9 mouse cellular contexts compared by ENCODE assay signal in the genomic region with DNA sequence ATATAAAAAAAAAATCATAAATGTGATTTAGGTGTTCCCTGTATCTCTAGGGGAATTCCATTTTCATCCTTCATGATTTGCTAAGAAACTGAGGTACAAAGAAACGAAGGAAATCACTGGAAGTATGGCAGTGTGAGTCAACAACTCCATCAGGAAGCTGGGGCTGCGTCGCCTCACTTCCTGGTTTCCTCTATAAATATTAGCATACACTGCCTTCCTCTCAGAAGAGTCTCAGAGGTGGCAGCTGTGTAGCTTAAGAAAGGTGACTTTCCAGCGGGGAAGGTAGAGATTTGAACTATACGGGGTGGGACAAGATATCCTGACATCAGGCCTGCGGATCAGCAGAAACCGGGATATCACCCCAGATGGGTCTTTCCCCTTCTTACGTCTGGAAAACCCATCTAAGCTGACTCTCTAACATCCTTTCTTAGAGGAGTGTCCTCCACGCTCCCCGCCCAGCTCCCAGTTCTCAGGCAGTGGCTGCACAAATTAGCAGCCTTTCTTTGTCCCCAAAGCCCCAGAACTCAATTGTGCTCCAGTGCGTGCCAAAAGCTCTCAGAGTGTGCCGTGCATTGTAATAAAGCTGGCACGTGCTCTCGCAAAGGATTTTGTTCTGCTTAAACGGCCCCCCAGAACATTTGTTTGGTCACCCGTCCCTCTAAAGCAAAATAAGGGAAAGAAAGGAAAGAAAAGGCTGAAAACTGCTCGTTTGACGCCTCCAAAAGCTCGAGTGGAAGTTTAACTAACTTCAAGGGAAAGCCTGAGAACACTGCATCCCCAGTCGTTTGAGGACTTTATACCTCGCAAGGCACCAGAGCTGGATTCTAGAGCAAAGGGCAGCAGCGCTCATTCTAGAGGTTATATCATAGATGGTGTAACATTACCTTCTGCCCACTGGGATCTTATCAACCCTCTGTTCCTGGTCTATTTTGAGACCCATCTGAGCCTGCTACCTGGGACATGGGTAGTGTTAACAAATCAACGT. TPM values are rescaled to one million over a fixed set of nuclear protein-coding genes. Genes with fewer than 3 reads are reported as not detected.
DNase-seq lines count a peak whose midpoint lies in the region; ATAC-seq and TF ChIP-seq lines count a peak whose summit lies in the region.
"Had no signal": no experiment of that assay in that cellular context is flagged by ENCODE, and none has a peak within 500 bp of the region (broad histone marks: within the 10 kb centered on the region; RNA-seq: fewer than 3 reads in every experiment).

No protein-coding gene starts in this region.

- H3K4me2 ChIP-seq in lung, embryonic 15.5 days = peak overlapping the region; percentile 31
- H3K4me2 ChIP-seq in forebrain, postnatal 0 days (ENCODE audit: low read depth) = peak overlapping the region; percentile 34
- H3K4me2 ChIP-seq in hindbrain, embryonic 16.5 days (ENCODE audit: low read length) = peak overlapping the region; percentile 35
- peak overlapping the region; percentile 32 for H3K4me2 ChIP-seq in liver, embryonic 12.5 days
- peak overlapping the region; percentile 33 for H3K4me2 ChIP-seq in neural tube, embryonic 14.5 days (ENCODE audit: low read depth, low read length)

- no peak for TF ChIP-seq POLR2A in lung, adult 2 months (IDR thresholded peaks at IDR 0.05; ENCODE audit: borderline replicate concordance, extremely low read depth, low read depth, low read length)

- no peak overlapping the region for H3K9ac ChIP-seq in lung, embryonic 15.5 days
- H3K9ac ChIP-seq in forebrain, postnatal 0 days = no peak overlapping the region
- peak overlapping the region; percentile 19; the same call in 1 of the 2 replicates for H3K9ac ChIP-seq in hindbrain, embryonic 16.5 days (ENCODE audit: low read depth, low read length)
- no peak overlapping the region for H3K9ac ChIP-seq in liver, embryonic 12.5 days
- H3K9ac ChIP-seq in neural tube, embryonic 14.5 days (replicated peaks; ENCODE audit: low read depth, low read length) = no peak overlapping the region

- TF ChIP-seq CTCF in lung, adult 2 months (IDR thresholded peaks at IDR 0.05; ENCODE audit: insufficient read depth, low read length) = no peak
- TF ChIP-seq CTCF in forebrain, postnatal 0 days (IDR thresholded peaks at IDR 0.05; ENCODE audit: low read depth) = no peak

- H3K4me1 ChIP-seq in lung, embryonic 15.5 days = peaks cover 10% of the 10 kb centered on the region
- no peaks in the 10 kb centered on the region for H3K4me1 ChIP-seq in lung, adult 2 months (ENCODE audit: control insufficient read depth, insufficient read depth, low read length)
- H3K4me1 ChIP-seq in forebrain, postnatal 0 days (ENCODE audit: insufficient read depth) = 0 out of 2 replicates have a peak, but pooled peaks cover 5% of the 10 kb centered on the region
- H3K4me1 ChIP-seq in hindbrain, embryonic 16.5 days (ENCODE audit: control insufficient read depth, insufficient read depth, low read depth, low read length) = peaks cover 5% of the 10 kb centered on the region
- H3K4me1 ChIP-seq in liver, embryonic 12.5 days = peaks cover 51% of the 10 kb centered on the region
- H3K4me1 ChIP-seq in neural tube, embryonic 14.5 days (ENCODE audit: control insufficient read depth, insufficient read depth, low read length) = no peaks in the 10 kb centered on the region

- no peak for ATAC-seq in lung, embryonic 15.5 days (ENCODE audit: borderline replicate concordance, extremely low read depth, low FRiP score, low TSS enrichment)
- peak; percentile 82 for ATAC-seq in forebrain, postnatal 0 days
- peak; percentile 83 for ATAC-seq in hindbrain, embryonic 16.5 days
- no peak for ATAC-seq in liver, embryonic 12.5 days
- ATAC-seq in neural tube, embryonic 14.5 days (ENCODE audit: low read depth) = no peak
- ATAC-seq: Patski had no signal

- no peak for DNase-seq in lung, adult 2 months
- DNase-seq in forebrain, postnatal 0 days = peak; percentile 63
- no peak for DNase-seq in thymus, postnatal 14 days
- DNase-seq in adipocyte (ENCODE audit: low spot score) = no peak

- H3K4me3 ChIP-seq in lung, embryonic 15.5 days = no peak overlapping the region
- no peak overlapping the region for H3K4me3 ChIP-seq in lung, adult 2 months (replicated peaks; ENCODE audit: extremely low read depth, low read depth, low read length)
- no peak overlapping the region for H3K4me3 ChIP-seq in forebrain, postnatal 0 days (ENCODE audit: low read depth, low read length)
- H3K4me3 ChIP-seq in hindbrain, embryonic 16.5 days (ENCODE audit: low read length) = no peak overlapping the region
- H3K4me3 ChIP-seq in liver, embryonic 12.5 days = no peak overlapping the region
- H3K4me3 ChIP-seq in neural tube, embryonic 14.5 days (ENCODE audit: low read depth, low read length) = no peak overlapping the region

- 36% methylated on average over 23 of the region's 23 CpGs for WGBS in lung, embryonic 15.5 days
- 31% methylated on average over 23 of the region's 23 CpGs for WGBS in lung, adult 2 months
- WGBS in forebrain, postnatal 0 days = 10% methylated on average over 23 of the region's 23 CpGs
- WGBS in hindbrain, embryonic 16.5 days = 16% methylated on average over 23 of the region's 23 CpGs
- 40% methylated on average over 23 of the region's 23 CpGs for WGBS in liver, embryonic 12.5 days (ENCODE audit: insufficient replicate concordance)
- 16% methylated on average over 23 of the region's 23 CpGs for WGBS in neural tube, embryonic 14.5 days

- no peaks in the 10 kb centered on the region for H3K27me3 ChIP-seq in lung, embryonic 15.5 days
- peaks cover 12% of the 10 kb centered on the region for H3K27me3 ChIP-seq in forebrain, postnatal 0 days (ENCODE audit: insufficient read depth, low read length)
- no peaks in the 10 kb centered on the region for H3K27me3 ChIP-seq in hindbrain, embryonic 16.5 days (replicated peaks; ENCODE audit: control insufficient read depth, insufficient read depth, low read length)
- no peaks in the 10 kb centered on the region for H3K27me3 ChIP-seq in liver, embryonic 12.5 days (replicated peaks)
- H3K27me3 ChIP-seq in neural tube, embryonic 14.5 days (ENCODE audit: control insufficient read depth, insufficient read depth, low read length) = no peaks in the 10 kb centered on the region
- H3K27me3 ChIP-seq: Patski had no signal

- no peaks in the 10 kb centered on the region for H3K36me3 ChIP-seq in lung, embryonic 15.5 days
- no peaks in the 10 kb centered on the region for H3K36me3 ChIP-seq in forebrain, postnatal 0 days (ENCODE audit: insufficient read depth)
- H3K36me3 ChIP-seq in hindbrain, embryonic 16.5 days (ENCODE audit: control insufficient read depth, insufficient read depth, low read length) = no peaks in the 10 kb centered on the region
- H3K36me3 ChIP-seq in liver, embryonic 12.5 days = no peaks in the 10 kb centered on the region
- H3K36me3 ChIP-seq in neural tube, embryonic 14.5 days (ENCODE audit: control insufficient read depth, insufficient read depth, low read length) = no peaks in the 10 kb centered on the region

- H3K27ac ChIP-seq in lung, embryonic 15.5 days = peak overlapping the region; percentile 68
- H3K27ac ChIP-seq in forebrain, postnatal 0 days (ENCODE audit: low read depth, low read length) = no peak overlapping the region
- no peak overlapping the region for H3K27ac ChIP-seq in hindbrain, embryonic 16.5 days (ENCODE audit: low read depth, low read length)
- peak overlapping the region; percentile 15; the same call in 1 of the 2 replicates for H3K27ac ChIP-seq in liver, embryonic 12.5 days
- H3K27ac ChIP-seq in neural tube, embryonic 14.5 days (ENCODE audit: low read depth, low read length) = no peak overlapping the region

- no peaks in the 10 kb centered on the region for H3K9me3 ChIP-seq in lung, embryonic 15.5 days
- peaks cover 9% of the 10 kb centered on the region; the same call in 1 of the 2 replicates for H3K9me3 ChIP-seq in forebrain, postnatal 0 days (ENCODE audit: low read length)
- H3K9me3 ChIP-seq in hindbrain, embryonic 16.5 days (ENCODE audit: control insufficient read depth, low read length) = no peaks in the 10 kb centered on the region
- H3K9me3 ChIP-seq in liver, embryonic 12.5 days (replicated peaks) = no peaks in the 10 kb centered on the region
- H3K9me3 ChIP-seq in neural tube, embryonic 14.5 days (ENCODE audit: control insufficient read depth, low read length) = no peaks in the 10 kb centered on the region

RNA-seq across cellular contexts. Expression of a gene that starts 17.0 kb away (rescaled TPM):
- polyA plus RNA-seq in lung, embryonic 15.5 days (2015; fragmentation: Nextera tagmentation; extraction: Ambion mirVana) = 16.8 and 17.9 TPM in 2 replicates
- 23.0 and 23.7 TPM in 2 replicates for polyA plus RNA-seq in lung, adult 2 months (2012; rRNA removed)
- 4.9 and 11.6 TPM in 2 replicates for total RNA-seq in forebrain, postnatal 0 days (2014; rRNA removed)
- 1.0 and 1.6 TPM in 2 replicates for polyA plus RNA-seq in forebrain, postnatal 0 days (2015; fragmentation: Nextera tagmentation; extraction: Ambion mirVana)
- 2.0 and 3.9 TPM in 2 replicates for polyA plus RNA-seq in hindbrain, embryonic 16.5 days (2015; fragmentation: Nextera tagmentation; extraction: Ambion mirVana)
- 8.8 and 10.2 TPM in 2 replicates for polyA plus RNA-seq in liver, embryonic 12.5 days (2016; fragmentation: Nextera tagmentation; extraction: Ambion mirVana)
- 2.9 and 3.0 TPM in 2 replicates for polyA plus RNA-seq in neural tube, embryonic 14.5 days (2014; fragmentation: Nextera tagmentation; extraction: Ambion mirVana)

Comparison
In these comparisons a context has a peak if more than half of its experiments do, and no peak if none do; other contexts are left out.
1. ATAC-seq: peak in forebrain, postnatal 0 days (single experiment) and hindbrain, embryonic 16.5 days (single experiment); none in lung, embryonic 15.5 days (single experiment), liver, embryonic 12.5 days (single experiment) and neural tube, embryonic 14.5 days (single experiment).
2. H3K27ac ChIP-seq: peak in lung, embryonic 15.5 days (single experiment) and liver, embryonic 12.5 days (single experiment); none in forebrain, postnatal 0 days (single experiment), hindbrain, embryonic 16.5 days (single experiment) and neural tube, embryonic 14.5 days (single experiment).
3. Peak in every context shown above with its lines, with median percentiles within 50 percentile points of each other: H3K4me2 ChIP-seq.